Mouse (Mus musculus) embryonic fibroblast, embryonic 13.5 days (primary cell): ENCODE data around the gene Tfpt.
A peak's percentile ranks its signal among the peaks of the same experiment; 100 is the strongest.

Experiments used
- CTCF ChIP-seq: IDR thresholded peaks from 2 replicates; pipeline ENCODE4 v1.5.1; 2011; ENCODE audit warnings: mild to moderate bottlenecking, control low read depth, low read length, moderate library complexity, borderline replicate concordance; ENCODE audit not compliant: insufficient read depth
- POLR2A ChIP-seq: IDR thresholded peaks from 2 replicates; pipeline ENCODE4 v1.6.1; 2011; ENCODE audit warnings: low read depth, mild to moderate bottlenecking, control low read depth, low read length, moderate library complexity

DNA sequence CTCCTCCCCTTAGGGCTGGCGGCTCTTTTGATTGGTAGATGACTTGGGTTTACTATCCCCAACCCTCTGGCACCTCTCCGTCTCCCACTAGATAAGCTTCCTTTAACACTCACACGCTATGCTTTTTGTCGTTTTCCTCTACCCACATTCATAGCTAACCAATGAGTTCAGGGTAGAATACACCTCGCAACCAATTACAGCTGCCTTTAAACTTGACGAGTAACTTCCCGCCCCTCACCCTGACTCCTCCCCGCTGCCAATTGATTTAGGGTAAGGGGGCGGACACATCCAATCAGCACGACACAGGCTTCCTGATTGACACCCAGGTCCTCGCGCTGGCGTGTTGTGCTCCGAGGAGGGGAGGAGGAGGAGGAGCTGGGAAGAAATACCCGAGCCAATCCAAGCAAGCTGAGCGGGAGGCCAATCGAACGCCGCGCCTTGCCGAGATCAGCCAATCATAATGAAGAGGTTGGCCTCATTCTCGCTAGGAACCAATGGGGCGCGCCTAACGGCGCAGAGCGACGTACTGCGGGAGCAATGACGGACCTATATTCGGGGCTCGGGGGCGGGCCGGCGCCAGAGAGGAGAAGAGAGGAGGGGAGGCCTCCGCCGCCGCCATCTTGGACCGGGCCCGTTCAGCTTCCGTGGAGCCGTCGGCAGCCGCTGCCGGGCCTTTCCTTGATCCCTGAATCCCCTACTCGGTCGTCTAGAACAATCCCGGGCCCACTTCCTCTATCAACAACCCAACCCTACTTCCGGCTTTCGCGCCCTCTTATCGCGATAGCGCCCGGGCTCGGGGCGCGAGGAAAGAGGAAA is 15.2 kb upstream of the Tfpt start, which contains the start of gene Cnot3:
- TF ChIP-seq CTCF (no peak), POLR2A (peak; percentile 62)
